Mouse (Mus musculus) forebrain, embryonic 13.5 days (tissue): Measurements from ENCODE around the gene Rnf6. TPM values are rescaled to one million over a fixed set of nuclear protein-coding genes. Genes with fewer than 3 reads are reported as not detected.

Experiments
- ATAC-seq: fragments of 200-750 bp; cut with Nextera tagmentation; 2 replicates; pipeline ENCODE4 v1.8.0; 2017
- H3K27ac ChIP-seq: fragments of 300-500 bp; sonication (generic); 2 replicates; pipeline ENCODE4 v1.5.1; 2015; ENCODE audit warnings: inconsistent platforms, mild to moderate bottlenecking, moderate library complexity
- H3K27me3 ChIP-seq: fragments of 300-500 bp; sonication (generic); 2 replicates; pipeline ENCODE4 v1.6.1; 2015; ENCODE audit warnings: mild to moderate bottlenecking, inconsistent platforms
- H3K36me3 ChIP-seq: fragments of 300-500 bp; sonication (generic); 2 replicates; pipeline ENCODE4 v1.6.1; 2015; ENCODE audit warnings: mild to moderate bottlenecking, inconsistent platforms; ENCODE audit not compliant: poor library complexity, severe bottlenecking
- H3K4me1 ChIP-seq: fragments of 300-500 bp; sonication (generic); 2 replicates; pipeline ENCODE4 v1.6.1; 2015; ENCODE audit warnings: inconsistent platforms
- H3K4me2 ChIP-seq: fragments of 300-500 bp; sonication (generic); 2 replicates; pipeline ENCODE4 v1.6.1; 2015; ENCODE audit warnings: inconsistent platforms, mild to moderate bottlenecking, moderate library complexity
- H3K4me3 ChIP-seq: fragments of 300-500 bp; sonication (generic); 2 replicates; pipeline ENCODE4 v1.5.1; 2015; ENCODE audit warnings: mild to moderate bottlenecking, inconsistent platforms
- H3K9ac ChIP-seq: fragments of 300-500 bp; sonication (generic); 2 replicates; pipeline ENCODE4 v1.6.1; 2015; ENCODE audit warnings: mild to moderate bottlenecking, inconsistent platforms
- H3K9me3 ChIP-seq: fragments of 300-500 bp; sonication (generic); replicated peaks from 2 replicates; pipeline ENCODE4 v1.6.1; 2016; ENCODE audit warnings: inconsistent platforms
- WGBS: fragments of 180-500 bp; shearing (Covaris S2); methylation state at CpG from one replicate; pipeline ENCODE4 v1.1.7; 2015; 5-methylcytosine and 5-hydroxymethylcytosine counted together
- polyA plus RNA-seq: library from polyadenylated mRNA; unstranded; fragments of >200 nt; fragmentation: Nextera tagmentation; extraction: Ambion mirVana; gene quantifications from 2 replicates; pipeline ENCODE4 v1.2.1, GENCODE M21; 2015

Gene Rnf6
- polyA plus RNA-seq, 1 experiment from 2014 or later: 27.1 TPM

DNA sequence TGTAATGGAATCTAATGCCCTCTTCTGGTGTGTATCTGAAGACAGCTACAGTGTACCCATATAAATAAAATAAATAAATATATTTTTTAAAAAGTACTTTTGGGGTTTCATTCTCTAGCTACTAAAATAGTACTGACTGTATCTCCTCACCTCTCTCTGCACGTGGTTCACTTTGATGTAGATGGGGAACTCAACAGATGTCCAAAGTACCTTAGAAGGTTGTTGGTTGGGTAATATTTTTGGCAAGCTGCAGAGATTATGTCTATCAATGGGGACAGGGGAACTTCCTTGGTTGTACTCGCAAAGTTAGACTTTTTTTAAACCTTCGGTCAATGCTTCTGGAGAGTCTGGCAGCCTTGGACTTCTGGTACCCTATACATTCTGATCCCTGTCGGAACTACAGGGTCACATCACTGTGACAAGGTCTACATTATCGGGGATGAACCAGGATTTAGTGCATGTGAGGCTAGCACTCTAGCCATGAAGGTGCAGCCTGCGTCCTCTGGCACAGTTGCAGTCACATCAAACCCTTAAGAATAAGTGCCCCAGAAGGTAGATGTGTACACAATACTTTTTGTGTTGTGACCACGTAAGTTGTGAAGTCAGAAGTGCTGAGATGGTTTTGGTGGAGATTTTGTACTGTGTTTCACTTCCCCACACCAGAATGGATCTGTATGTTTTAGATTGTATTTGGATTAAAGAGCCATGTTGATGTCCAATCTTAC lies 24.5 kb upstream of the Rnf6 start:
- H3K27ac ChIP-seq: no peak overlapping the region
- no peaks in the 10 kb centered on the region for H3K27me3 ChIP-seq
- no peaks in the 10 kb centered on the region for H3K4me1 ChIP-seq
- no peak overlapping the region for H3K4me3 ChIP-seq
- peaks cover 7% of the 10 kb centered on the region; the same call in 1 of the 2 replicates for H3K36me3 ChIP-seq
- ATAC-seq: no peak
- no peaks in the 10 kb centered on the region for H3K9me3 ChIP-seq
- H3K4me2 ChIP-seq: no peak overlapping the region
- H3K9ac ChIP-seq: no peak overlapping the region
- 93% methylated on average over 7 of the region's 7 CpGs for WGBS

DNA sequence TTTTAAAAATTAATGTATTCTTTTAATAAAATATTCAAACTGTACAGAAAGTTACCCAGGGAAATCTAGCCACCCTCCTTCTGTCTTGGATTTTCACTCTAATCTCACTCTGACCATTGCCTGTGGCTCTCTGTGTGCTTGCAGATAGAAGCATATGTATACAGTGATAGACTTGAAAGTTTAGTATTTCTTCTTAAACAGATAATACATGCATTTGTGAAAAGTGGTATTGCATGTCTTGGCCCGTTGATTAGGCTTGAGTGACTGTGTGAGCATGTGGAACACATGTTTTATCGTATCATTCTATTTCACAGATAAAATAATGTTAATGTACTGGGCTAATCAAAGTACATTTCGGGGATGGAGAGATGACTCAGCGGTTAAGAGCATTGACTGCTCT lies 23.8 kb upstream of the Rnf6 start:
- no peak for ATAC-seq
- 98% methylated on average over 4 of the region's 4 CpGs for WGBS
- H3K4me1 ChIP-seq: no peaks in the 10 kb centered on the region
- no peaks in the 10 kb centered on the region for H3K27me3 ChIP-seq
- H3K4me2 ChIP-seq: no peak overlapping the region
- no peaks in the 10 kb centered on the region for H3K9me3 ChIP-seq
- no peak overlapping the region for H3K4me3 ChIP-seq
- H3K36me3 ChIP-seq: peaks cover 7% of the 10 kb centered on the region; the same call in 1 of the 2 replicates
- no peak overlapping the region for H3K9ac ChIP-seq
- no peak overlapping the region for H3K27ac ChIP-seq

DNA sequence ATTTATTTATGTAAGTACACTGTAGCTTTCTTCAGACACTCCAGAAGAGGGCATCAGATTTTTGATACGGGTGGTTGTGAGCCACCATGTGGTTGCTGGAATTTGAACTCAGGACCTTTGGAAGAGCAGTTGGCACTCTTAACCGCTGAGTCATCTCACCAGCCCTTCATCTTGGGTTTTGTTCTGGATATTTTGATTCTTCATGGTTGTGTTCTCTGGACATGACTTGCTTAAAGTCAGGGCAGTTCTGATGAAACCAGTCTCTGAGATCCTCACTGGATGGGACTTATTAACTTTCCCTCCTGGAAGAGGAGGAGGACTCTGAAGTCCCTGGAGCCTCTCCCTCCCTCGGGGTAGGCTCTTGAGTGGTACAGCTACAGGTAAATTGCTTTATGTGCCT lies 19.8 kb upstream of the Rnf6 start:
- H3K4me3 ChIP-seq: no peak overlapping the region
- 94% methylated on average over 3 of the region's 3 CpGs for WGBS
- no peaks in the 10 kb centered on the region for H3K36me3 ChIP-seq
- H3K4me2 ChIP-seq: no peak overlapping the region
- H3K27ac ChIP-seq: no peak overlapping the region
- H3K9ac ChIP-seq: no peak overlapping the region
- ATAC-seq: no peak
- H3K9me3 ChIP-seq: no peaks in the 10 kb centered on the region
- H3K27me3 ChIP-seq: no peaks in the 10 kb centered on the region
- no peaks in the 10 kb centered on the region for H3K4me1 ChIP-seq

DNA sequence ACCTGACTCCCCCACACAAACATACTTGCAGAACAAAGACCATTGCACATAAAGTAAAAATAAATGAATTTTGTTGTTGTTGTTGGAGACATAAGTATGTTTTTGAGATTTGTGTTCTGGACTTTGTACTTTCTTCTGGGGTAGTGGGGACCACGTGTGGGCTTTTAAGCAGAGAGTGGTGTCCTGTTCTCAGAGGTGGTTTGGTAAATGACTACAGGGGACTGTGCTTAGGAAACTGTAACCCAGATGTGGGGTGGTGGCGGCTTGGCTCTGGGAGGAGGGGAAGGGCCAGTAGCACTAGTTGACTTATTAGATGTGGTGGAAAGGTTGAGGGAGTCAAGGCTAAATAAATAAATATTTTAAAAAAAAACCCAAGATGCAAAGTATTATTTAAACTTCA lies 19.4 kb upstream of the Rnf6 start:
- H3K9ac ChIP-seq: no peak overlapping the region
- no peaks in the 10 kb centered on the region for H3K9me3 ChIP-seq
- no peaks in the 10 kb centered on the region for H3K36me3 ChIP-seq
- no peak for ATAC-seq
- H3K27ac ChIP-seq: no peak overlapping the region
- H3K27me3 ChIP-seq: no peaks in the 10 kb centered on the region
- no peaks in the 10 kb centered on the region for H3K4me1 ChIP-seq
- H3K4me3 ChIP-seq: no peak overlapping the region
- H3K4me2 ChIP-seq: no peak overlapping the region
- WGBS: 94% methylated on average over 2 of the region's 2 CpGs

DNA sequence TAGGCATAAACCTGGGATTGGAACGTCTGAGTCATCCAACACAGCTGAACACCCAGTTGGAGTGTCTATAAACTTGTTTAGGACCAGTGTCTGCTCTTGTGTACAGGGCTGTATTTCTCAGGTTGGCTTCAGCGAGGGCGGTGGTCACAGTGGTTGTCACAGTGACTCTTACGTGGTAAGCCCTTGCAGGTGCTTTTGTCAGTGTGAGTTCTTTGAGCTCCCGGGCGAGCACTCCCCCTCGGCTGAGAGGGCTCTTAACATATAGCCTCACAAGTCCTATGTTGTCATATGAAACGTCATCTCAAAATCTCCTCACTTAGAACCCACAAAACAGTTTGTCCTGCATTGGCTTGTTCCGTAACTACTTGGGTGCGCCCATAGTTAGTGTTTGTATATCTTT lies 16.9 kb upstream of the Rnf6 start:
- 89% methylated on average over 10 of the region's 10 CpGs for WGBS
- no peak for ATAC-seq

DNA sequence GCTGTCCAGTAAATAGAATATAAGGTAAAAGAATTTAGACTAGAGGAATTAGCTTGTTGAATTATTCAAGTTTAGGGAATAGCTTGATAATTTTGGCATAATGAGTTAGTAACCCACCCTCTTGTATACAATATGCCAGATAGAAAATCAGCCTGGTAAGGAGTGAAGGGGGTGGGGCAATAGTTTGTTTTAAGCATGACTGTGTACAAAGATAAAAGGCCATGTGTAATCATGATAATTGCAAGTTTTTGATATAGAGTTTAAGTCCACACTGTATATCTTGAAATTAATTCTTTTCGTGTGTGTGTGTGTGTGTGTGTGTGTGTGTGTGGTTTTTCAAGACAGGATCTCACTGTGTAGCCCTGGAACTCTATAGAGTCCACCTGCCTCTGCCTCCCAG lies 13.0 kb upstream of the Rnf6 start:
- ATAC-seq: no peak
- no peak overlapping the region for H3K27ac ChIP-seq
- H3K27me3 ChIP-seq: no peaks in the 10 kb centered on the region
- H3K4me2 ChIP-seq: no peak overlapping the region
- no peaks in the 10 kb centered on the region for H3K9me3 ChIP-seq
- no peaks in the 10 kb centered on the region for H3K36me3 ChIP-seq
- peak overlapping the region; percentile 16; the same call in 1 of the 2 replicates for H3K9ac ChIP-seq
- WGBS: 77% methylated on average over 1 of the region's 1 CpGs
- H3K4me1 ChIP-seq: peaks cover 24% of the 10 kb centered on the region
- no peak overlapping the region for H3K4me3 ChIP-seq

More for the DNA sequence above, 16.9 kb upstream of the Rnf6 start:
- Histone ChIP-seq H3K4me2 (no peak overlapping the region), H3K27me3 (no peaks in the 10 kb centered on the region), H3K4me1 (peaks cover 11% of the 10 kb centered on the region), H3K36me3 (no peaks in the 10 kb centered on the region), H3K9ac (no peak overlapping the region), H3K4me3 (no peak overlapping the region), H3K27ac (no peak overlapping the region), H3K9me3 (no peaks in the 10 kb centered on the region)

DNA sequence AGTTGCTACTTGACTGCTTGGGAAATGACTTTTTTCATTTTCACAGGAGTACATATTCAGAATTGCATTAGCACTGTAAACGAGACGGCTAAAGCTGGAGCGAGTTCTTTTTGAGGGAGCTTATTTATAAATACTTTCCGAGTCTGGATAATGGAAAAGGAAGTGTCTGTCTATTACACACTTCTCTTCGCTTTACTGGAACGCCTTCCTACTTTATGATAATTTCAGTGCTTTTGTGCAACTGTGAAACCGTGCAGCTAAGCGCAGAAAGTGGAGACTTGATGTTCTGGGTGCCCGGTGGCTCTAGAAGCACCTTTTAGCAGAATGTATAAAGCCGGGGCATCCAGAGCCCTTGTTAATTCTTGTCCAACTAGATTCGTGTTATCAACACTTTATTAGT lies 11.5 kb upstream of the Rnf6 start:
- peak overlapping the region; percentile 83 for H3K4me2 ChIP-seq
- H3K27ac ChIP-seq: no peak overlapping the region
- no peaks in the 10 kb centered on the region for H3K27me3 ChIP-seq
- ATAC-seq: no peak
- WGBS: 68% methylated on average over 11 of the region's 11 CpGs
- peak overlapping the region; percentile 94; the same call in 1 of the 2 replicates for H3K9ac ChIP-seq
- H3K4me1 ChIP-seq: peaks cover 24% of the 10 kb centered on the region
- H3K36me3 ChIP-seq: no peaks in the 10 kb centered on the region
- H3K4me3 ChIP-seq: peak overlapping the region; percentile 89
- H3K9me3 ChIP-seq: no peaks in the 10 kb centered on the region

DNA sequence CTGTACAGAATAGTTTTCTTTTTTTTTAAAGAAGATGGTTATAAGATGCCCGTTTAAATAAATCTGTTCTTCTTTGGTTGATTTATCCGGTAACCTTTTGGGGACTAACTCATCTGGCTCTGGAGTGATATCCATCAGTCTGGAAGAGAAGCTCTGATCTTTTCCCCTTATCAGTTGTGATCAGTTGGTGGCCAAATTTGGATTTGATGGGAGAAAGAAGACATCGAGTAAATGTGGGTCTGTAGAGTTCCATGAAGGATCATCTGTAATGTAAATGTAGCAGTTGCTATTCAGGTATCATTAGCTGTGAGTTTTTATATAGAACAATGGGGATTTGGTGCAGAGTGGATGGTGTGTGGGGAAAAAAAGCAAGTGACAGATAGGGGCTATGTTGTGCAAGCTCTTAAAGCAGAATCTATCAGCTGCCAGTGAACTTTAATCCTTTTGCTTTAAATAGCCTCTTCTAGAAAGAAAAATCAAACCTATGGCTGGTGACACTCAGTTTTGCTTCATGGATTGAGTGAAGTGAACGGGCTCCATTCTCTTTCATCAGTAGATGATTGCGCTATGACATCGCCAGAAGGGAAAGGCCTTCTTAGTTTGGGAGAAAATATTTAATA lies 10.8 kb upstream of the Rnf6 start:
- Histone ChIP-seq H3K4me1 (peaks cover 24% of the 10 kb centered on the region), H3K36me3 (no peaks in the 10 kb centered on the region), H3K4me3 (peak overlapping the region; percentile 89), H3K9me3 (no peaks in the 10 kb centered on the region), H3K4me2 (peak overlapping the region; percentile 83), H3K27ac (no peak overlapping the region), H3K9ac (peak overlapping the region; percentile 94), H3K27me3 (no peaks in the 10 kb centered on the region)
- 31% methylated on average over 6 of the region's 6 CpGs for WGBS
- ATAC-seq: no peak

DNA sequence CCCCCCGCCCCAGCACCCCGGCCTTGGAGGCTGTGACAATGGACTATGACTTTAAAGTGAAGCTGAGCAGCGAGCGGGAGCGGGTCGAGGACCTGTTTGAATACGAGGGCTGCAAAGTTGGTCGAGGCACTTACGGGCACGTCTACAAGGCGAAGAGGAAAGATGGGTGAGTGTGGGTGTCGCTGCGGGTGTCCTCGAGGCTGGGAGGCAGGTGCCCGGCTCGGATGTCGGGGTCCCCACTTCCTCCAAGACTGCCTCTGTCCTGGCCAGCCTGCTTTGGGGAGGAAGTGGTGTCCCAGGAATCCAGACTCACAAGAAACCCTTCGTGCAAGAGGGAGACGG lies 10.3 kb upstream of the Rnf6 start:
- H3K4me1 ChIP-seq: peaks cover 24% of the 10 kb centered on the region
- under 1% methylated on average over 19 of the region's 19 CpGs for WGBS
- peak overlapping the region; percentile 97 for H3K27ac ChIP-seq
- H3K4me2 ChIP-seq: peak overlapping the region; percentile 83
- H3K36me3 ChIP-seq: no peaks in the 10 kb centered on the region
- H3K9ac ChIP-seq: peak overlapping the region; percentile 94
- H3K27me3 ChIP-seq: no peaks in the 10 kb centered on the region
- no peak; the same call in none of the 2 replicates for ATAC-seq
- H3K4me3 ChIP-seq: peak overlapping the region; percentile 89
- no peaks in the 10 kb centered on the region for H3K9me3 ChIP-seq

DNA sequence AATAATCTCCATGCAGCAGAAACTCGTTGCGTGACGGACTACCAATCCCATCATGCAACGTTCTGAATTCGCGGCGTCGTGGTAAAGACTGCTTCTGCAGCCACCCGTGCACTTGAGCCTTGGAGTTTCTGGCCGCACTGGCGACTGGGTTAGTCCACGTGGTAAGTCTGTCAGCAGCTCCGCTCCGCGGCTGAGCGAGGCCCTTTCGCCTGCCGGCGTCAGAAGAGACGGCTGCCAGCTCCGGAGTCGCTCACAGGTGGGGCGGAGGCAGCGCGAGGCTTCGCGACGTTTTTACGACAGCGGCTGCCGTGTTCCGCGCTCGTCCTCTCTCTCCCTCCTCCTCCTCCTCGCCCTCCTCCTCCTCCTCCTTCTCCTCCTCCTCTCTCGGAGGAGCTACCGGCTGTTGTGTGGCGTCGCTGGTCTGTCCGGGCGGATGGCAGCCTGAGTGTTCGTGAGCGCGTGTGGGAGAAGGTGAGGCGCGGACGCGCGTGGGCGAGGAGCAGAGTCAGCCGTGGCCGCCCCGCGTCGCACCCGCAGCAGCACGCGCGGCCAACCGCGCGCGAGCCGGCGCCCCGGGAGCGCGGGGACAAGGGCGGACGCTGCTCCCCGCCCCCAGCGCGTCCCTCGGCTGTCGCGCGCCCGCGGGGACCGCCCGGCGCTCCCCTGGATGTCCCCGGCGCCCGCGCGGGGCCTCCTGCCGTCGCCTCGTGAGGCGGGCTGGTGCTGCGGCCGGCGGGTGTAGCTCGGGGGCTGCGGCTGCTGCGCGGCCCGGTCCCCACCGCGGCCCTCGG lies 9.7 kb upstream of the Rnf6 start, which contains the start of gene Cdk8:
Gene Cdk8 (plus strand): TSS at position 367 of the 791 bp plus-strand sequence.
- no peaks in the 10 kb centered on the region for H3K9me3 ChIP-seq
- peak; percentile 89 for ATAC-seq
- H3K4me2 ChIP-seq: peak within 1 kb of the TSS; percentile 83
- 0% methylated on average over 48 of the region's 102 CpGs for WGBS
- peak within 1 kb of the TSS; percentile 89 for H3K4me3 ChIP-seq
- peak within 1 kb of the TSS; percentile 94 for H3K9ac ChIP-seq
- H3K4me1 ChIP-seq: peaks cover 24% of the 10 kb centered on the region
- H3K27me3 ChIP-seq: no peaks in the 10 kb centered on the region
- H3K27ac ChIP-seq: peak within 1 kb of the TSS; percentile 97
- no peaks in the 10 kb centered on the region for H3K36me3 ChIP-seq

DNA sequence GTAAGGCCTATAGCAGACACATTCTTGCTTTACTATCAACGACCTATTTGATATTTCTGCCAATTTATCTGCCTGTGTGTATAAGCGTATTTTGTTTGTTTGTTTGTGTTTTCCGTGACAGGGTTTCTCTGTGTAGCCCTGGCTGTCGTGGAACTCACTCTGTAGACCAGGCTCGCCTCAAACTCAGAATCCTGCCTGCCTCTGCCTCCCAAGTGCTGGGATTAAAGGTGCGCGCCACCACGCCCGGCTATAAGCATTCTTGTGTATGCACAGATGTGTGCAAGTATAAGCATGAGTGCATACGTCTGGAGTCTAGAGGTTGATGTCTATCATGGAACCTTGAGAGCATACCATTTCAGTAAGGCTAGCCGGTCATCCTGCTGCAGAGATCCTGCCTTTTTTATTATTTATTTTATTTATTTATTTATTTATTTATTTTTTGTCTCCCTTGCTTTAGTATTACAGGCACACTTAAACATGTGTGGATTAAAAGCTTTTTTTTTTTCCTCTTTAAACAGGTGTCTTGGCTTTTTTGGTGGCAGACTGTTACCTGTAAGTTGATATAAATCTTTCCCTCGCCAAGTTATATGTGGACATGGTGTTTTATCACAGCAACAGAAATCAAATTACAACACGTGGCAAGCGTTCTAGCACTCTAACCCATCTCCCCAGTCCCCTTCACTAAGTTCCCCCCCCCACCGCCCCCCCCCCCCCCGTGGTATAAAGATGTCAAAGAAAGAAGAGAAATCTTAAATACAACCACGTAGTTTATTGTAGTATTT lies 8.7 kb upstream of the Rnf6 start:
- peak overlapping the region; percentile 89 for H3K4me3 ChIP-seq
- ATAC-seq: no peak
- 57% methylated on average over 17 of the region's 17 CpGs for WGBS
- no peaks in the 10 kb centered on the region for H3K27me3 ChIP-seq
- peak overlapping the region; percentile 83 for H3K4me2 ChIP-seq
- no peaks in the 10 kb centered on the region for H3K9me3 ChIP-seq
- peak overlapping the region; percentile 97; the same call in 1 of the 2 replicates for H3K27ac ChIP-seq
- no peaks in the 10 kb centered on the region for H3K36me3 ChIP-seq
- H3K4me1 ChIP-seq: peaks cover 24% of the 10 kb centered on the region
- H3K9ac ChIP-seq: peak overlapping the region; percentile 94
